Mouse (Mus musculus): Measurements from ENCODE around the gene Mfsd7a. TPM values are rescaled to one million over a fixed set of nuclear protein-coding genes. Genes with fewer than 3 reads are reported as not detected.

Gene Mfsd7a
- polyA plus RNA-seq, 1 experiment: 3.8 TPM

GRCm38 (mm10) chr5:108454094-108454493, 5.4 kb upstream of the Mfsd7a start:
- no peak overlapping the region for H3K27ac ChIP-seq (ENCODE audit: control insufficient read depth, insufficient read depth, low read length)
- WGBS: 87% methylated on average over 3 of the region's 3 CpGs
- DNase-seq: no peak
- no peak for TF ChIP-seq CTCF (IDR thresholded peaks at IDR 0.05; ENCODE audit: borderline replicate concordance, control insufficient read depth, extremely low read depth, insufficient read depth, low read length, poor library complexity)
- TF ChIP-seq POLR2A (IDR thresholded peaks at IDR 0.05; ENCODE audit: control insufficient read depth, extremely low read depth, insufficient read depth, low read length, poor library complexity): no peak
- H3K4me1 ChIP-seq (replicated peaks; ENCODE audit: control insufficient read depth, insufficient read depth, low read length): peaks cover 4% of the 10 kb centered on the region
- H3K4me3 ChIP-seq (ENCODE audit: control insufficient read depth, insufficient read depth, low read length): no peak overlapping the region
- no peaks in the 10 kb centered on the region for H3K36me3 ChIP-seq (ENCODE audit: control insufficient read depth, insufficient read depth, low read length)
- no peaks in the 10 kb centered on the region for H3K27me3 ChIP-seq (ENCODE audit: control insufficient read depth, insufficient read depth, low read length)

DNA sequence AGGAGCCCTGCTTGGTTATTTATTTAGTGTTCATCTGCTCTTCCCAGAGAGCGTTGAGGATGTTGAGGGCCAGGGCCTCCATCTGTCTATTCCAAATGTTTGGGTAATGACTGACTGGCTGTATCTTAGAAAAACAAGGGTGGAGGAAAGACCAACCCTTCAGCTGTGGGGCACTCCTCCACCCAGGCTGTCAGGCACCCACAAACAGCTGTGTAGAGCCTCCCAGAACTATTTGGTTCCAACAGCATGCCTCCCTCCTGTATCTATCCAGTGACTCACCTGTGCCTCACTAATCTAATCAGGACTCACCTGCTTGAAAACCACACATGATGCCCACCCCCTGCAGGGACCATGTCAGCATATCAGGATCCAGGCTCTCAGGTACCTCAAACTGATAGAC, 3.7 kb upstream of the Mfsd7a start:
- 97% methylated on average over 1 of the region's 1 CpGs for WGBS
- no peaks in the 10 kb centered on the region for H3K36me3 ChIP-seq (ENCODE audit: control insufficient read depth, insufficient read depth, low read length)
- H3K4me3 ChIP-seq (ENCODE audit: control insufficient read depth, insufficient read depth, low read length): no peak overlapping the region
- no peak for DNase-seq
- peaks cover 11% of the 10 kb centered on the region for H3K4me1 ChIP-seq (replicated peaks; ENCODE audit: control insufficient read depth, insufficient read depth, low read length)
- no peak overlapping the region for H3K27ac ChIP-seq (ENCODE audit: control insufficient read depth, insufficient read depth, low read length)
- TF ChIP-seq POLR2A (IDR thresholded peaks at IDR 0.05; ENCODE audit: control insufficient read depth, extremely low read depth, insufficient read depth, low read length, poor library complexity) (no peak), CTCF (IDR thresholded peaks at IDR 0.05; ENCODE audit: borderline replicate concordance, control insufficient read depth, extremely low read depth, insufficient read depth, low read length, poor library complexity) (no peak)
- H3K27me3 ChIP-seq (ENCODE audit: control insufficient read depth, insufficient read depth, low read length): no peaks in the 10 kb centered on the region

GRCm38 (mm10) chr5:108451611-108452010, 2.9 kb upstream of the Mfsd7a start:
- Histone ChIP-seq H3K36me3 (ENCODE audit: control insufficient read depth, insufficient read depth, low read length) (no peaks in the 10 kb centered on the region), H3K4me3 (ENCODE audit: control insufficient read depth, insufficient read depth, low read length) (no peak overlapping the region), H3K4me1 (replicated peaks; ENCODE audit: control insufficient read depth, insufficient read depth, low read length) (peaks cover 11% of the 10 kb centered on the region), H3K27ac (ENCODE audit: control insufficient read depth, insufficient read depth, low read length) (no peak overlapping the region), H3K27me3 (ENCODE audit: control insufficient read depth, insufficient read depth, low read length) (no peaks in the 10 kb centered on the region)
- 85% methylated on average over 1 of the region's 1 CpGs for WGBS
- DNase-seq: no peak
- TF ChIP-seq POLR2A (IDR thresholded peaks at IDR 0.05; ENCODE audit: control insufficient read depth, extremely low read depth, insufficient read depth, low read length, poor library complexity): no peak
- no peak for TF ChIP-seq CTCF (IDR thresholded peaks at IDR 0.05; ENCODE audit: borderline replicate concordance, control insufficient read depth, extremely low read depth, insufficient read depth, low read length, poor library complexity)

DNA sequence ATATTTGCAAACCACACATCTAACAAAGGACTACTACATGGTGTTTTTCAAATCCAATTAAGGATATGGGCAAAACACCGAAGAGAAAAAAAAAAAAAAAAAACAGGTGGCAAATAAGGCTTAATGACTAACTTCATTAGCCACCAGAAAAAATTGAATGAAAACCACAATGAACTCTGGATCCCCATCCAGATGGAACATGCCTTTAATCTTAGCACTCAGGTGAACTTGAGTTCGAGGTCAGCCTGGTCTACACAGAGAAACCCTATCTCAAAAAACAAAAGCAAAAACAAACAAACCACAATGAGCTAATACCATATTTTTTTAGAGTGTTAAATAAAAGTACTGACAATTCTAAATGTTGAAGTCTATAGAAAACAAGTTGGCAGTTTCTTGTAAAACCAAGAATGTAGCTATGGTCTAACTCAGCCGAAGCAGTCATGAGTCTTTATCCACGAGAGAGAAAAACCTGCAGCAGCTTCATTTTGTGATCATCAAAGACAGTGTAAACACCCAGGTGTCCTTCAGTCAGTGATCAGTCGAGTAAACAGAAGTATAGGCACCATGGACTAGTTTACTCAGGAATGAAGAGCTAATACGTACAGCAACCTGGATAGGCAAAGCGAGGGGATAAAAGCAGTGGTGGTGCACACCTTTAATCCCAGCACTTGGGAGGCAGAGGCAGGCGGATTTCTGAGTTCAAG, 2.3 kb upstream of the Mfsd7a start:
- H3K36me3 ChIP-seq (ENCODE audit: control insufficient read depth, insufficient read depth, low read length): no peaks in the 10 kb centered on the region
- no peak for TF ChIP-seq CTCF (IDR thresholded peaks at IDR 0.05; ENCODE audit: borderline replicate concordance, control insufficient read depth, extremely low read depth, insufficient read depth, low read length, poor library complexity)
- no peak for TF ChIP-seq POLR2A (IDR thresholded peaks at IDR 0.05; ENCODE audit: control insufficient read depth, extremely low read depth, insufficient read depth, low read length, poor library complexity)
- no peaks in the 10 kb centered on the region for H3K27me3 ChIP-seq (ENCODE audit: control insufficient read depth, insufficient read depth, low read length)
- whole genome bisulfite sequencing: 85% methylated on average over 8 of the region's 8 CpGs
- H3K4me3 ChIP-seq (ENCODE audit: control insufficient read depth, insufficient read depth, low read length): no peak overlapping the region
- peaks cover 11% of the 10 kb centered on the region for H3K4me1 ChIP-seq (replicated peaks; ENCODE audit: control insufficient read depth, insufficient read depth, low read length)
- no peak overlapping the region for H3K27ac ChIP-seq (ENCODE audit: control insufficient read depth, insufficient read depth, low read length)
- DNase-seq: no peak

GRCm38 (mm10) chr5:108447857-108448256, 834 bp downstream of the Mfsd7a start:
- Histone ChIP-seq H3K4me3 (ENCODE audit: control insufficient read depth, insufficient read depth, low read length) (no peak overlapping the region), H3K4me1 (replicated peaks; ENCODE audit: control insufficient read depth, insufficient read depth, low read length) (peaks cover 24% of the 10 kb centered on the region), H3K27me3 (ENCODE audit: control insufficient read depth, insufficient read depth, low read length) (no peaks in the 10 kb centered on the region), H3K27ac (ENCODE audit: control insufficient read depth, insufficient read depth, low read length) (no peak overlapping the region), H3K36me3 (ENCODE audit: control insufficient read depth, insufficient read depth, low read length) (no peaks in the 10 kb centered on the region)
- WGBS: 87% methylated on average over 7 of the region's 7 CpGs
- TF ChIP-seq CTCF (IDR thresholded peaks at IDR 0.05; ENCODE audit: borderline replicate concordance, control insufficient read depth, extremely low read depth, insufficient read depth, low read length, poor library complexity) (no peak), POLR2A (IDR thresholded peaks at IDR 0.05; ENCODE audit: control insufficient read depth, extremely low read depth, insufficient read depth, low read length, poor library complexity) (no peak)
- no peak for DNase-seq

DNA sequence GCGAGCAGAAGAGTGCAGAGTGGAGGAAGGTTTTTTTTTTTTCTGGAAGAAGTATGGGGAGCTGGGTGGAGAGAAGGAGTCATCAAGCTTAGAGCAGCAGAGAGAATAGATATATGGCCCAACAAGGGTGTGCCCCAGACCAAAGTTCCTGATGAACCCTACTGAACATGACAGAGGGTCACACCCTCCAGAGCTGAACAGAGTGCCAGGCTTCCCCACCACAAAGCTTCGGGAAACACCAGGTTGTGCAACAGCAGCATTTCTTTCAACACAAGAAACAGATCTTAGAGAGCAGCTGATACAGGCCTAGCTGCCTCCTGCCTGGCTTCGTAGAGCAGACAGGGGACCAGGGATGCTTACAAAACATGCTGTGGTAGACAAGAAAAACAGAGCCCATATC, 1.7 kb downstream of the Mfsd7a start:
- 86% methylated on average over 3 of the region's 3 CpGs for WGBS
- DNase-seq: no peak

More for the DNA sequence above, 1.7 kb downstream of the Mfsd7a start:
- TF ChIP-seq POLR2A (IDR thresholded peaks at IDR 0.05; ENCODE audit: control insufficient read depth, extremely low read depth, insufficient read depth, low read length, poor library complexity): no peak
- TF ChIP-seq CTCF (IDR thresholded peaks at IDR 0.05; ENCODE audit: borderline replicate concordance, control insufficient read depth, extremely low read depth, insufficient read depth, low read length, poor library complexity): no peak
- H3K4me3 ChIP-seq (ENCODE audit: control insufficient read depth, insufficient read depth, low read length): no peak overlapping the region
- no peaks in the 10 kb centered on the region for H3K36me3 ChIP-seq (ENCODE audit: control insufficient read depth, insufficient read depth, low read length)
- no peaks in the 10 kb centered on the region for H3K27me3 ChIP-seq (ENCODE audit: control insufficient read depth, insufficient read depth, low read length)
- no peak overlapping the region for H3K27ac ChIP-seq (ENCODE audit: control insufficient read depth, insufficient read depth, low read length)
- peaks cover 24% of the 10 kb centered on the region for H3K4me1 ChIP-seq (replicated peaks; ENCODE audit: control insufficient read depth, insufficient read depth, low read length)

Measured in thymus, adult 2 months (tissue).